Mouse (Mus musculus) stomach, embryonic 14.5 days (tissue): ENCODE data around the gene Cd300a. TPM values are rescaled to one million over a fixed set of nuclear protein-coding genes. Genes with fewer than 3 reads are reported as not detected.

Experiments used
- ATAC-seq: fragments of 200-750 bp; cut with Nextera tagmentation; 2 replicates; pipeline ENCODE4 v1.8.0; 2017; ENCODE audit warnings: low read depth, moderate TSS enrichment; ENCODE audit not compliant: insufficient number of reproducible peaks, insufficient read depth, low FRiP score
- H3K27ac ChIP-seq: fragments of 300-500 bp; sonication (generic); 2 replicates; pipeline ENCODE4 v1.5.1; 2014; ENCODE audit warnings: mild to moderate bottlenecking, low read length, moderate library complexity, mixed read lengths
- H3K27me3 ChIP-seq: fragments of 300-500 bp; sonication (generic); 2 replicates; pipeline ENCODE4 v1.6.1; 2014; ENCODE audit warnings: low read length, control low read depth, mixed read lengths; ENCODE audit not compliant: control insufficient read depth, insufficient read depth
- H3K36me3 ChIP-seq: fragments of 300-500 bp; sonication (generic); 2 replicates; pipeline ENCODE4 v1.6.1; 2014; ENCODE audit warnings: mild to moderate bottlenecking, control low read depth, low read length, moderate library complexity, mixed read lengths; ENCODE audit not compliant: control insufficient read depth, insufficient read depth
- H3K4me1 ChIP-seq: fragments of 300-500 bp; sonication (generic); 2 replicates; pipeline ENCODE4 v1.6.1; 2014; ENCODE audit warnings: low read length, control low read depth, mixed read lengths; ENCODE audit not compliant: control insufficient read depth, insufficient read depth
- H3K4me2 ChIP-seq: fragments of 300-500 bp; sonication (generic); replicated peaks from 2 replicates; pipeline ENCODE4 v1.6.1; 2014; ENCODE audit warnings: low read depth, low read length, control low read depth
- H3K4me3 ChIP-seq: fragments of 300-500 bp; sonication (generic); 2 replicates; pipeline ENCODE4 v1.5.1; 2014; ENCODE audit warnings: low read depth, low read length, control low read depth
- H3K9ac ChIP-seq: fragments of 300-500 bp; sonication (generic); replicated peaks from 2 replicates; pipeline ENCODE4 v1.6.1; 2014; ENCODE audit warnings: low read depth, mild to moderate bottlenecking, control low read depth, low read length, moderate library complexity, mixed read lengths
- H3K9me3 ChIP-seq: fragments of 300-500 bp; sonication (generic); 2 replicates; pipeline ENCODE4 v1.6.1; 2016; ENCODE audit warnings: low read depth, low read length, control low read depth; ENCODE audit not compliant: control insufficient read depth
- WGBS: fragments of 180-500 bp; shearing (Covaris S2); extraction: QIAGEN DNeasy Blood & Tissue Kit; methylation state at CpG from one replicate; pipeline ENCODE4 v1.1.7; 2014; 5-methylcytosine and 5-hydroxymethylcytosine counted together
- polyA plus RNA-seq: library from polyadenylated mRNA; unstranded; fragments of >200 nt; fragmentation: Nextera tagmentation; extraction: Ambion mirVana; gene quantifications from 2 replicates; pipeline ENCODE4 v1.2.1, GENCODE M21; 2014

Gene Cd300a
- polyA plus RNA-seq, 1 experiment from 2014 or later = 1.1 TPM

DNA sequence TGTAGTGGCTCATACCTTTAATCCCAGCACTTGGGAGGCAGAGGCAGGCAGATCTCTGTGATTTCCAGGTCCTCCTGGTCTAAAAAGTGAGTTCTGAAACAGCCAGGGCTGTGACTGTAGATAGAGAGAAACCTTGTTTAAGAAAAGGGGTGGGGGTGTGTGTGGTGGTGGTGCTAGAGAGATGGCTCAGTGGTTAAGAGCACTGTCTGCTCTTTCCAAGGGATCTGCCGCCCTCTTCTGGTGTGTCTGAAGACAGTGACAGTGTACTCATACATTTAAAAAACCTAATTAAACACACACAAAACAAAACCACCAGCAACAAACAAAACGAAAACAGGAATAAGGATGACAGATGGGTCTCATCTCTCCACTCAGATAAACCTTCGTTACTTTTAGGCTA is 27.2 kb upstream of the Cd300a start:
- Histone ChIP-seq H3K4me3 (no peak overlapping the region), H3K4me2 (no peak overlapping the region), H3K36me3 (peaks cover 4% of the 10 kb centered on the region; the same call in 1 of the 2 replicates), H3K27ac (no peak overlapping the region), H3K27me3 (no peaks in the 10 kb centered on the region), H3K4me1 (peaks cover 19% of the 10 kb centered on the region), H3K9ac (no peak overlapping the region), H3K9me3 (no peaks in the 10 kb centered on the region)
- WGBS = 85% methylated on average over 3 of the region's 3 CpGs
- no peak for ATAC-seq

DNA sequence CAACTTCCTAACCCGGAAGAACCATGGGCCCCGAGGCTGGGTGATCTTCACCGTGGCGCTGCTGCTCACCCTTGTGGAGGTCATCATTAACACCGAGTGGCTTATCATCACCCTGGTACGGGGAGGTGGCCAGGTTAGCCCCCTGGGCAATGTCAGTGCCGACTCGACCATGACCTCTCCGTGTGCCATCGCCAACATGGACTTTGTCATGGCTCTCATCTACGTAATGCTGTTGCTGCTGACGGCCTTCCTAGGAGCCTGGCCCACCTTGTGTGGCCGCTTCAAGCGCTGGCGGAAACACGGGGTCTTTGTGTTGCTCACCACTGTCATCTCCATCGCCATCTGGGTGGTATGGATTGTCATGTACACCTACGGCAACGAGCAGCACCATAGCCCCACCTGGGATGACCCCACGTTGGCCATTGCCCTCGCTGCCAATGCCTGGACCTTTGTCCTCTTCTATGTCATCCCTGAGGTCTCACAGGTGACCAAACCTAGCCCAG is 25.9 kb upstream of the Cd300a start:
- H3K4me2 ChIP-seq = no peak overlapping the region
- WGBS = 94% methylated on average over 21 of the region's 21 CpGs
- H3K4me3 ChIP-seq = no peak overlapping the region
- H3K9me3 ChIP-seq = no peaks in the 10 kb centered on the region
- peaks cover 4% of the 10 kb centered on the region; the same call in 1 of the 2 replicates for H3K36me3 ChIP-seq
- H3K4me1 ChIP-seq = peaks cover 23% of the 10 kb centered on the region
- no peak overlapping the region for H3K9ac ChIP-seq
- H3K27ac ChIP-seq = no peak overlapping the region
- no peak for ATAC-seq
- no peaks in the 10 kb centered on the region for H3K27me3 ChIP-seq

DNA sequence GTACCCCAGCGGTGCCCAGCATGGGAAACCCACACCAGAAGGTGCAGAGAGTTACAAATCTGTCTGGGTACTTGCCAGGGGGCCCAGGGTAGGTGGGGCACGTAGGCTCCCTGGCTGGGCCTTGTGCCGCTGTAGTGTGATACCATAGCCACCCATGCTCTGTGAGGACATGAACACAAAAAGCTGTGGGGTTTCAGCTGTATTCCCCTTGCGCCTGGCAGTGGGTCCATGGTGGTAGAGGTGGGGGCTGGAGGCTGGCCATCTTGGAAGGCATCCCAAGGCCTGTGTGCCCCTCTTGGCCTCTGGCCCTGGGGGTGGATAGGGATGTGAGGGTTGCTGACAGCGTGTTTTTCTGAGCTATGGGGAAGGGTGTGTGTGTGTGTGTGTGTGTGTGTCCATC is 23.8 kb upstream of the Cd300a start:
- H3K4me2 ChIP-seq = no peak overlapping the region
- ATAC-seq = no peak
- H3K4me3 ChIP-seq = no peak overlapping the region
- 64% methylated on average over 5 of the region's 5 CpGs for WGBS
- H3K9me3 ChIP-seq = no peaks in the 10 kb centered on the region
- H3K27ac ChIP-seq = no peak overlapping the region; the same call in 1 of the 2 replicates
- peaks cover 15% of the 10 kb centered on the region; the same call in 1 of the 2 replicates for H3K36me3 ChIP-seq
- H3K9ac ChIP-seq = no peak overlapping the region
- no peaks in the 10 kb centered on the region for H3K27me3 ChIP-seq
- H3K4me1 ChIP-seq = peaks cover 23% of the 10 kb centered on the region

DNA sequence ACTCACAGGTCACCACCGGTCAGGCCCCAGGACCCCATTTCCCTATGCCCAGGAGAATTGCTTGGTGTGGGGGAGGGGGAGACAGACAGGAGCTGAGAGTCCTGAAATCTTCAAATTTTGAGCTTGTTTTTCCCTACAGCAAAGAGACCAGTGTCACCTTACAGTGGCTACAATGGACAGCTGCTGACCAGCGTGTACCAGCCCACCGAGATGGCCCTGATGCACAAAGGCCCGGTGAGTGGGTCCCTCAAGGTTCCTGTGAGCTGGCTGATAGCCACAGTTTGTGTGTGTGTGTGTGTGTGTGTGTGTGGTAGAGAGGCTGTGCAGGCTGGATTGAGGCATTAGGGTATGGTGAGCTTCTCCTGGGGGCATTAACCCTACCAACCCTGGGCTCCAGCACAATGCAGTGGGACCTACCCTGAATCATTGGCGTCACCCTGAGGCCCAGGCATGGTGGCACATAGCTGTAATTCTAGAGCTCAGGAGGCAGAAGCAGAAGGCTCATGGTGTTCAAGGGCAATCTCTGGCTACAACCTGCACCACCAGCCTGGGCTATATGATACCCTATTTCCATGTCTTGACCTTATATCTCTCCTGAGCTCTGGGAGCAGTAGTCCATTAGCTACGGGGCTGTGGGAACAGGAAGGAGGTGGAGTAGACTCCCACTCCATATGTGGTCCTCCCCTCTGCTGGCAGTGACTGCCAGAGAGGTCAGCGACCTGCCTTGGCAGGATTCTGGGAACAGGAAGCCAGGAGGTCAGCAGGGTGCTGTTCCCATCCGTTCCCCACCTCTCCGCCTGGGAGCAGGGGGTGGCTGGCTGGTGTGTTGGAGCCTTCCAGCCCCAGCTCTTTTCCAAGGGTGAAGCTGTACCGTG is 23.1 kb upstream of the Cd300a start:
- WGBS = 35% methylated on average over 10 of the region's 10 CpGs
- Histone ChIP-seq H3K36me3 (peaks cover 15% of the 10 kb centered on the region; the same call in 1 of the 2 replicates), H3K27ac (peak overlapping the region; percentile 73), H3K4me2 (no peak overlapping the region; the same call in 1 of the 2 replicates), H3K4me3 (no peak overlapping the region), H3K9me3 (no peaks in the 10 kb centered on the region), H3K27me3 (no peaks in the 10 kb centered on the region), H3K9ac (no peak overlapping the region), H3K4me1 (peaks cover 23% of the 10 kb centered on the region)
- 0 out of 2 replicates have a peak, but pooled peaks have one; percentile 20 for ATAC-seq

DNA sequence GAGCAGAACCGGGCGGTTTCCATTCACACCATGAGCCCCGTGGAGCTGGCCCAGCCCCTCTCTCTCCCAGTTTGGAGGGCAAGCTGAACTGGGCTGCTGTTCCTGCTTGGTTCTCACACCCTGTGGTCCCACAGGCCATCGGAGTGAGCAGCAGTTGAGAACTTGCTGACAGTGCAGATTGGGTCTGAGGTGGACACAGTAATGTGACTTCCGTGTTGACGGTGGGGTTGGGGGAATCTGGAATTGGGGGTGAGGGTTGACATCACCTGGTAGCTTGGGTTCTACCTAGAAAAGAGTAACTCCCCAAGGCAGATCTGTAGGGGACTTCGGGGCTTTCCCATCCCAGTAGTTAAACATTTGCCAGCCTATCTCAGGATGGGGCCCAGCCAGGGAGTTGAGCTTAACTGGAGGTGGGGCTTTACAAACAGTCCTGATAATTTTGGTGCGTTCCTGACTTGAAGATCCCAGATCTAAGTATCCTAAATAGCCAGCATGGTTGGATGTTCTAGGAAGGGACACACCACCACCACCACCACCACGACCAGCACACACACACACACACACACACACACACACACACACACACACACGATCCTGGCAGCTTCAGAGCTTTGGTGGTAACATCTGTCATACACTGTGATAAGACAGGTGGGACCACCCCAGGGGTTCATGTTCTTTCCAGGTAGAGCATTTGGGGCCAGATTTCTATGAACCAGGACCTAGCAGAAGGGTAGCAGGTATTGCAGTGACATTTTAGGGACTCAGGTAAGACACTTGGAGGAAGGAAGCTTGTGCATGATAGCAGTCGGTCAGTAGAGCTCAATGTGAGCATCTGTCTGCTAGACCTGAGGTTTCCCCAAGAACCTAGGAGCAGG is 22.2 kb upstream of the Cd300a start:
- Histone ChIP-seq H3K36me3 (peaks cover 15% of the 10 kb centered on the region; the same call in 1 of the 2 replicates), H3K4me1 (peaks cover 23% of the 10 kb centered on the region), H3K27me3 (no peaks in the 10 kb centered on the region), H3K4me2 (no peak overlapping the region; the same call in 1 of the 2 replicates), H3K27ac (peak overlapping the region; percentile 73), H3K9me3 (no peaks in the 10 kb centered on the region), H3K4me3 (no peak overlapping the region), H3K9ac (no peak overlapping the region)
- 45% methylated on average over 11 of the region's 11 CpGs for WGBS
- ATAC-seq = peak; percentile 24; the same call in 1 of the 2 replicates

DNA sequence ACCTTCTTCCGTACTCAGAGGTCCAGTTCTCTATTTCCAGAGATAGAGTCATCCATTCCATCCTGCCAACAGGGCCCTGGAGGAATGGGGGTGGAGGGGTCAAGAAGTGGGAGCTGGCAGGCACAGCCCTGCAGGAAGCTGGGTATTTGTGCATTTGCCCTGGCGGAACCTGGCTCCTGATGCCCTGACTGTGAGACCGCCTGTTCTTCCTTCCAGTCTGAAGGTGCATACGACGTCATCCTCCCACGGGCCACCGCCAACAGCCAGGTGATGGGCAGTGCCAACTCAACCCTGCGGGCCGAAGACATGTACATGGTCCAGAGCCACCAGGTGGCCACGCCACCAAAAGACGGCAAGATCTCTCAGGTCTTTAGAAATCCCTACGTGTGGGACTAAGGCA is 21.6 kb upstream of the Cd300a start:
- WGBS = 89% methylated on average over 12 of the region's 12 CpGs
- Histone ChIP-seq H3K9me3 (no peaks in the 10 kb centered on the region), H3K27me3 (no peaks in the 10 kb centered on the region), H3K27ac (no peak overlapping the region), H3K4me3 (no peak overlapping the region), H3K36me3 (peaks cover 15% of the 10 kb centered on the region; the same call in 1 of the 2 replicates), H3K4me1 (peaks cover 30% of the 10 kb centered on the region), H3K4me2 (no peak overlapping the region), H3K9ac (no peak overlapping the region)
- no peak for ATAC-seq

DNA sequence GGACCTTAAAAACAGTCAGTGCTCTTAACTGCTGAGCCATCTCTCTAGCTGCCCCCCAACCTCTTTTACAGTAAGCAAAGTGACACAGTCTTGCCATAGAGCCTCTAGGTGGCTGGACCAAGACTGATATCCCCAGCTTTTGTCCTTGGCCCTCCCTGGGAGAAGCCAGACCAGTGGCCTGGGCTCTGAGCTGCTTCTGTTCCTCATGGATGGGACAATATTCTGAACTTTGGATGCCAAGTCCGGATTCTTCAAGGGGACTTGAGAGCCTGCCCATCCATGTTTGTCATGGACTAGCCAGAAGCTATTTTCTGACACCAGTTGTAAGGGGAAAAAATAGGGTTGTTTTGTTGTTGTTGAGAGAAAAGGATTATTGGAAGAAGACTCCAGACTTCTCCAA is 20.1 kb upstream of the Cd300a start:
- Histone ChIP-seq H3K9ac (no peak overlapping the region), H3K9me3 (no peaks in the 10 kb centered on the region), H3K4me3 (no peak overlapping the region), H3K36me3 (peaks cover 11% of the 10 kb centered on the region; the same call in 1 of the 2 replicates), H3K27ac (no peak overlapping the region), H3K27me3 (no peaks in the 10 kb centered on the region), H3K4me1 (peaks cover 31% of the 10 kb centered on the region), H3K4me2 (no peak overlapping the region)
- ATAC-seq = no peak
- WGBS = 87% methylated on average over 1 of the region's 1 CpGs

DNA sequence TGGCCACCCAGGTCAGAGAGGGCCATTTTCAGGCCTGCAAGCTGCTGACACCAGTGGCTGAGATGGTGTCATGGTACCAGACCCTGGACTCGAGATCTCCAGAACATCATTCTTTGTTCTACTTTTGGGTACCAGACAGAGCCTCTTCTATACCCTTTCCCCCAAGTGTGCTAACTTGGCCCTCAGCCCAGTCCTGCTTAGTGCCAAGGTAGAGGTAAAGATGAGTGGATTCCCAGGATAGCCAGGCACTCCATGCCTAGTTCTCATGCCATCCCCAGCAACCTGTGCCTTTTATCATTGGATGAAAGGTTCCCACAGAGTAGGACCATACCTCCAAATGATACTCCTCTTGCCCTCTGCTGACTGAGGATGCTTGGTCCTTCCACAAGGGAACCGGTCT is 18.3 kb upstream of the Cd300a start:
- ATAC-seq = no peak
- WGBS = 87% methylated on average over 2 of the region's 2 CpGs
- peaks cover 30% of the 10 kb centered on the region for H3K4me1 ChIP-seq

More for the DNA sequence above, 18.3 kb upstream of the Cd300a start:
- Histone ChIP-seq H3K4me2 (no peak overlapping the region), H3K4me3 (no peak overlapping the region), H3K27me3 (no peaks in the 10 kb centered on the region), H3K36me3 (peaks cover 11% of the 10 kb centered on the region; the same call in 1 of the 2 replicates), H3K9me3 (no peaks in the 10 kb centered on the region), H3K27ac (no peak overlapping the region), H3K9ac (no peak overlapping the region)
